Mouse (Mus musculus): ENCODE data around the gene H2-DMa.

GRCm38 (mm10) chr17:34139416-34139815 is 20.1 kb downstream of the H2-DMa start:
- TF ChIP-seq CTCF (conservative IDR thresholded peaks at IDR 0.05; ENCODE audit: low read length) (no peak), POU5F1 (IDR thresholded peaks at IDR 0.05; ENCODE audit: borderline replicate concordance, low read length) (no peak)
